Mouse (Mus musculus) megakaryocyte progenitor cell, adult 5-6 weeks (primary cell): ENCODE data around the gene Hrct1. TPM values are rescaled to one million over a fixed set of nuclear protein-coding genes. Genes with fewer than 3 reads are reported as not detected.

Experiments
- ATAC-seq: replicated peaks from 2 replicates; pipeline ENCODE4 v1.8.0; 2016; ENCODE audit warnings: mild to moderate bottlenecking, moderate TSS enrichment, inconsistent platforms; ENCODE audit not compliant: poor library complexity
- total RNA-seq, 2 experiments: library from RNA; stranded (forward) in 1 of 2; stranded (reverse) in 1 of 2; fragments of 157-497, 149-512 nt in 1 of 2; fragments of 200-1000 nt in 1 of 2; gene quantifications; 2 replicates each; pipeline versions ENCODE4 v1.2.3 to v1.2.4; 2015 to 2017

Gene Hrct1
- total RNA-seq, 2 experiments from 2014 or later: not detected

GRCm38 (mm10) chr4:43770909-43771308 is 43.9 kb downstream of the Hrct1 start, which contains the start of gene Olfr159:
TSS of gene Olfr159 (minus strand) at chr4:43771009.
- ATAC-seq: no peak

GRCm38 (mm10) chr4:43771626-43772025 is 44.6 kb downstream of the Hrct1 start:
- ATAC-seq: no peak

- no peak for ATAC-seq
Observed at GRCm38 (mm10) chr4:43772304-43772703, 45.3 kb downstream of the Hrct1 start.

Other genes starting within 250 kb of the Hrct1 start
- not detected in 2 replicates for gene Sit1, start 243.5 kb upstream of the Hrct1 start, total RNA-seq (2015)
- gene Sit1, start 243.5 kb upstream of the Hrct1 start, total RNA-seq (2017): not detected in 2 replicates
- 34.5 and 43.0 TPM in 2 replicates for gene Ccdc107, start 234.3 kb upstream of the Hrct1 start, total RNA-seq (2015)
- gene Ccdc107, start 234.3 kb upstream of the Hrct1 start, total RNA-seq (2017): 49.6 and 53.9 TPM in 2 replicates
- 44.2 and 55.1 TPM in 2 replicates for gene Arhgef39, start 227.5 kb upstream of the Hrct1 start, total RNA-seq (2015)
- 47.5 and 65.0 TPM in 2 replicates for gene Arhgef39, start 227.5 kb upstream of the Hrct1 start, total RNA-seq (2017)
- gene Car9, start 220.2 kb upstream of the Hrct1 start, total RNA-seq (2015): 10.4 and 15.0 TPM in 2 replicates
- 4.0 and 10.5 TPM in 2 replicates for gene Car9, start 220.2 kb upstream of the Hrct1 start, total RNA-seq (2017)
- gene Tpm2, start 203.4 kb upstream of the Hrct1 start, total RNA-seq (2015): 0.56 and 3.0 TPM in 2 replicates
- gene Tpm2, start 203.4 kb upstream of the Hrct1 start, total RNA-seq (2017): 3.8 and 5.8 TPM in 2 replicates
- 8.9 and 10.3 TPM in 2 replicates for gene Creb3, start 164.9 kb upstream of the Hrct1 start, total RNA-seq (2015)
- 41.6 and 64.7 TPM in 2 replicates for gene Creb3, start 164.9 kb upstream of the Hrct1 start, total RNA-seq (2017)
- gene Tln1, start 164.5 kb upstream of the Hrct1 start, total RNA-seq (2015): 125 and 138 TPM in 2 replicates
- 167 and 253 TPM in 2 replicates for gene Tln1, start 164.5 kb upstream of the Hrct1 start, total RNA-seq (2017)
- 20.6 and 23.3 TPM in 2 replicates for gene Rgp1, start 148.5 kb upstream of the Hrct1 start, total RNA-seq (2015)
- 8.7 and 14.5 TPM in 2 replicates for gene Rgp1, start 148.5 kb upstream of the Hrct1 start, total RNA-seq (2017)
- 4.8 and 9.3 TPM in 2 replicates for gene Gba2, start 148.3 kb upstream of the Hrct1 start, total RNA-seq (2015)
- 7.2 and 8.1 TPM in 2 replicates for gene Gba2, start 148.3 kb upstream of the Hrct1 start, total RNA-seq (2017)
- gene Msmp, start 142.7 kb upstream of the Hrct1 start, total RNA-seq (2015): not detected in 2 replicates
- not detected in 2 replicates for gene Msmp, start 142.7 kb upstream of the Hrct1 start, total RNA-seq (2017)
- gene Npr2, start 95.3 kb upstream of the Hrct1 start, total RNA-seq (2015): 0.30 and 1.4 TPM in 2 replicates
- gene Npr2, start 95.3 kb upstream of the Hrct1 start, total RNA-seq (2017): 0.21 and 1.3 TPM in 2 replicates
- 0.22 TPM in 1 of 2 replicates, not detected in the other for gene Spag8, start 73.6 kb upstream of the Hrct1 start, total RNA-seq (2015)
- gene Spag8, start 73.6 kb upstream of the Hrct1 start, total RNA-seq (2017): 0.71 TPM in 1 of 2 replicates, not detected in the other
- 36.5 and 52.7 TPM in 2 replicates for gene Hint2, start 70.7 kb upstream of the Hrct1 start, total RNA-seq (2015)
- 43.1 and 58.6 TPM in 2 replicates for gene Hint2, start 70.7 kb upstream of the Hrct1 start, total RNA-seq (2017)
- gene Tmem8b, start 58.2 kb upstream of the Hrct1 start, total RNA-seq (2015): 0.47 and 0.95 TPM in 2 replicates
- gene Tmem8b, start 58.2 kb upstream of the Hrct1 start, total RNA-seq (2017): 0.25 and 0.61 TPM in 2 replicates
- 0.07 TPM in 2 replicates for gene Fam221b, start 58.0 kb upstream of the Hrct1 start, total RNA-seq (2015)
- gene Fam221b, start 58.0 kb upstream of the Hrct1 start, total RNA-seq (2017): 0.44 and 0.62 TPM in 2 replicates
- not detected in 2 replicates for gene Olfr70, start 26.4 kb upstream of the Hrct1 start, total RNA-seq (2015)
- not detected in 2 replicates for gene Olfr70, start 26.4 kb upstream of the Hrct1 start, total RNA-seq (2017)
- not detected in 2 replicates for gene Olfr71, start 16.9 kb upstream of the Hrct1 start, total RNA-seq (2015)
- not detected in 2 replicates for gene Olfr71, start 16.9 kb upstream of the Hrct1 start, total RNA-seq (2017)
- gene Spaar, start 2.8 kb downstream of the Hrct1 start, total RNA-seq (2015): not detected in 2 replicates
- gene Spaar, start 2.8 kb downstream of the Hrct1 start, total RNA-seq (2017): not detected in 2 replicates
- not detected in 2 replicates for gene Olfr159, start 43.8 kb downstream of the Hrct1 start, total RNA-seq (2015)
- not detected in 2 replicates for gene Olfr159, start 43.8 kb downstream of the Hrct1 start, total RNA-seq (2017)
- not detected in 2 replicates for gene Olfr156, start 96.7 kb downstream of the Hrct1 start, total RNA-seq (2015)
- gene Olfr156, start 96.7 kb downstream of the Hrct1 start, total RNA-seq (2017): not detected in 2 replicates
- not detected in 2 replicates for gene Olfr157, start 113.0 kb downstream of the Hrct1 start, total RNA-seq (2015)
- not detected in 2 replicates for gene Olfr157, start 113.0 kb downstream of the Hrct1 start, total RNA-seq (2017)
- gene Olfr155, start 124.4 kb downstream of the Hrct1 start, total RNA-seq (2015): not detected in 2 replicates
- not detected in 2 replicates for gene Olfr155, start 124.4 kb downstream of the Hrct1 start, total RNA-seq (2017)
- 1.5 and 1.8 TPM in 2 replicates for gene Reck, start 148.3 kb downstream of the Hrct1 start, total RNA-seq (2015)
- gene Reck, start 148.3 kb downstream of the Hrct1 start, total RNA-seq (2017): 1.1 and 4.4 TPM in 2 replicates
- 12.6 and 14.7 TPM in 2 replicates for gene Glipr2, start 230.2 kb downstream of the Hrct1 start, total RNA-seq (2015)
- gene Glipr2, start 230.2 kb downstream of the Hrct1 start, total RNA-seq (2017): 18.0 and 19.4 TPM in 2 replicates